Mouse (Mus musculus): ENCODE results near the gene Adrm1.
A peak's percentile ranks its signal among the peaks of the same experiment; 100 is the strongest.

The Adrm1 gene

GRCm38 (mm10) chr2:180174121-180174520 lies 2.8 kb downstream of the Adrm1 start:
- H3K4me3 ChIP-seq (replicated peaks; ENCODE audit: low read length) = peak overlapping the region; percentile 92
- H3K9me3 ChIP-seq (ENCODE audit: low read length) = no peaks in the 10 kb centered on the region
- no peak for TF ChIP-seq POU5F1 (IDR thresholded peaks at IDR 0.05; ENCODE audit: borderline replicate concordance, low read length)
- no peak for TF ChIP-seq CTCF (conservative IDR thresholded peaks at IDR 0.05; ENCODE audit: low read length)
- no peak for TF ChIP-seq NANOG (IDR thresholded peaks at IDR 0.05; ENCODE audit: borderline replicate concordance, low read length)
- peaks cover 72% of the 10 kb centered on the region for H3K4me1 ChIP-seq (replicated peaks; ENCODE audit: low read depth, low read length)
- no peaks in the 10 kb centered on the region for H3K27me3 ChIP-seq (ENCODE audit: insufficient read depth, low read length)
- H3K36me3 ChIP-seq (ENCODE audit: insufficient read depth, low read length) = peaks cover 70% of the 10 kb centered on the region

- Histone ChIP-seq H3K36me3 (ENCODE audit: insufficient read depth, low read length) (peaks cover 86% of the 10 kb centered on the region), H3K4me1 (replicated peaks; ENCODE audit: low read depth, low read length) (peaks cover 69% of the 10 kb centered on the region), H3K27me3 (ENCODE audit: insufficient read depth, low read length) (no peaks in the 10 kb centered on the region), H3K9me3 (ENCODE audit: low read length) (no peaks in the 10 kb centered on the region), H3K4me3 (replicated peaks; ENCODE audit: low read length) (no peak overlapping the region)
- TF ChIP-seq NANOG (IDR thresholded peaks at IDR 0.05; ENCODE audit: borderline replicate concordance, low read length) (no peak), CTCF (conservative IDR thresholded peaks at IDR 0.05; ENCODE audit: low read length) (no peak), POU5F1 (IDR thresholded peaks at IDR 0.05; ENCODE audit: borderline replicate concordance, low read length) (no peak)
Measured at GRCm38 (mm10) chr2:180175725-180176124, 4.4 kb downstream of the Adrm1 start.

GRCm38 (mm10) chr2:180181542-180181941 lies 10.3 kb downstream of the Adrm1 start:
- peaks cover 49% of the 10 kb centered on the region for H3K4me1 ChIP-seq (replicated peaks; ENCODE audit: low read depth, low read length)

GRCm38 (mm10) chr2:180184011-180184751 lies 12.9 kb downstream of the Adrm1 start:
- TF ChIP-seq CTCF (conservative IDR thresholded peaks at IDR 0.05; ENCODE audit: low read length) (no peak), POU5F1 (IDR thresholded peaks at IDR 0.05; ENCODE audit: borderline replicate concordance, low read length) (no peak), NANOG (IDR thresholded peaks at IDR 0.05; ENCODE audit: borderline replicate concordance, low read length) (no peak)
- Histone ChIP-seq H3K27me3 (ENCODE audit: insufficient read depth, low read length) (no peaks in the 10 kb centered on the region), H3K4me1 (replicated peaks; ENCODE audit: low read depth, low read length) (peaks cover 34% of the 10 kb centered on the region; the same call in 1 of the 2 replicates), H3K4me3 (replicated peaks; ENCODE audit: low read length) (no peak overlapping the region), H3K36me3 (ENCODE audit: insufficient read depth, low read length) (peaks cover 100% of the 10 kb centered on the region), H3K9me3 (ENCODE audit: low read length) (no peaks in the 10 kb centered on the region)

More at GRCm38 (mm10) chr2:180181542-180181941, 10.3 kb downstream of the Adrm1 start:
- Histone ChIP-seq H3K27me3 (ENCODE audit: insufficient read depth, low read length) (no peaks in the 10 kb centered on the region), H3K9me3 (ENCODE audit: low read length) (no peaks in the 10 kb centered on the region), H3K4me3 (replicated peaks; ENCODE audit: low read length) (no peak overlapping the region), H3K36me3 (ENCODE audit: insufficient read depth, low read length) (peaks cover 100% of the 10 kb centered on the region)
- TF ChIP-seq POU5F1 (IDR thresholded peaks at IDR 0.05; ENCODE audit: borderline replicate concordance, low read length) (no peak), NANOG (IDR thresholded peaks at IDR 0.05; ENCODE audit: borderline replicate concordance, low read length) (no peak), CTCF (conservative IDR thresholded peaks at IDR 0.05; ENCODE audit: low read length) (no peak)

GRCm38 (mm10) chr2:180184752-180185109 lies 13.4 kb downstream of the Adrm1 start:
- peaks cover 29% of the 10 kb centered on the region; the same call in 1 of the 2 replicates for H3K4me1 ChIP-seq (replicated peaks; ENCODE audit: low read depth, low read length)
- peaks cover 100% of the 10 kb centered on the region for H3K36me3 ChIP-seq (ENCODE audit: insufficient read depth, low read length)
- no peak overlapping the region for H3K4me3 ChIP-seq (replicated peaks; ENCODE audit: low read length)
- H3K27me3 ChIP-seq (ENCODE audit: insufficient read depth, low read length) = no peaks in the 10 kb centered on the region
- H3K9me3 ChIP-seq (ENCODE audit: low read length) = no peaks in the 10 kb centered on the region
- no peak for TF ChIP-seq CTCF (conservative IDR thresholded peaks at IDR 0.05; ENCODE audit: low read length)
- no peak for TF ChIP-seq NANOG (IDR thresholded peaks at IDR 0.05; ENCODE audit: borderline replicate concordance, low read length)
- TF ChIP-seq POU5F1 (IDR thresholded peaks at IDR 0.05; ENCODE audit: borderline replicate concordance, low read length) = no peak

GRCm38 (mm10) chr2:180185686-180186085 lies 14.4 kb downstream of the Adrm1 start:
- Histone ChIP-seq H3K4me1 (replicated peaks; ENCODE audit: low read depth, low read length) (peaks cover 36% of the 10 kb centered on the region), H3K9me3 (ENCODE audit: low read length) (no peaks in the 10 kb centered on the region), H3K27me3 (ENCODE audit: insufficient read depth, low read length) (no peaks in the 10 kb centered on the region), H3K36me3 (ENCODE audit: insufficient read depth, low read length) (peaks cover 100% of the 10 kb centered on the region), H3K4me3 (replicated peaks; ENCODE audit: low read length) (no peak overlapping the region)
- TF ChIP-seq NANOG (IDR thresholded peaks at IDR 0.05; ENCODE audit: borderline replicate concordance, low read length) (no peak), CTCF (conservative IDR thresholded peaks at IDR 0.05; ENCODE audit: low read length) (no peak), POU5F1 (IDR thresholded peaks at IDR 0.05; ENCODE audit: borderline replicate concordance, low read length) (no peak)

GRCm38 (mm10) chr2:180187362-180187761 lies 16.1 kb downstream of the Adrm1 start:
- Histone ChIP-seq H3K4me3 (replicated peaks; ENCODE audit: low read length) (no peak overlapping the region), H3K9me3 (ENCODE audit: low read length) (no peaks in the 10 kb centered on the region), H3K27me3 (ENCODE audit: insufficient read depth, low read length) (no peaks in the 10 kb centered on the region), H3K4me1 (replicated peaks; ENCODE audit: low read depth, low read length) (peaks cover 48% of the 10 kb centered on the region), H3K36me3 (ENCODE audit: insufficient read depth, low read length) (peaks cover 100% of the 10 kb centered on the region)
- TF ChIP-seq CTCF (conservative IDR thresholded peaks at IDR 0.05; ENCODE audit: low read length) = no peak
- TF ChIP-seq NANOG (IDR thresholded peaks at IDR 0.05; ENCODE audit: borderline replicate concordance, low read length) = no peak
- TF ChIP-seq POU5F1 (IDR thresholded peaks at IDR 0.05; ENCODE audit: borderline replicate concordance, low read length) = no peak

- TF ChIP-seq NANOG (IDR thresholded peaks at IDR 0.05; ENCODE audit: borderline replicate concordance, low read length) (no peak), CTCF (conservative IDR thresholded peaks at IDR 0.05; ENCODE audit: low read length) (no peak), POU5F1 (IDR thresholded peaks at IDR 0.05; ENCODE audit: borderline replicate concordance, low read length) (no peak)
- Histone ChIP-seq H3K36me3 (ENCODE audit: insufficient read depth, low read length) (peaks cover 92% of the 10 kb centered on the region), H3K9me3 (ENCODE audit: low read length) (no peaks in the 10 kb centered on the region), H3K4me1 (replicated peaks; ENCODE audit: low read depth, low read length) (peaks cover 66% of the 10 kb centered on the region), H3K4me3 (replicated peaks; ENCODE audit: low read length) (no peak overlapping the region), H3K27me3 (ENCODE audit: insufficient read depth, low read length) (no peaks in the 10 kb centered on the region)
Measured at GRCm38 (mm10) chr2:180196610-180197322, 25.5 kb downstream of the Adrm1 start.

Measured in E14TG2a.4 (cell line).